Mouse (Mus musculus): ENCODE results near the gene Ddx41. TPM values are rescaled to one million over a fixed set of nuclear protein-coding genes. Genes with fewer than 3 reads are reported as not detected.
"Not testable (repeated sequence)": the region's sequence is repeated elsewhere in the genome, so short reads cannot be mapped to it uniquely, and the experiment has no call there.

Gene Ddx41
- total RNA-seq (2017): 53.7 and 58.2 TPM in 2 replicates

DNA sequence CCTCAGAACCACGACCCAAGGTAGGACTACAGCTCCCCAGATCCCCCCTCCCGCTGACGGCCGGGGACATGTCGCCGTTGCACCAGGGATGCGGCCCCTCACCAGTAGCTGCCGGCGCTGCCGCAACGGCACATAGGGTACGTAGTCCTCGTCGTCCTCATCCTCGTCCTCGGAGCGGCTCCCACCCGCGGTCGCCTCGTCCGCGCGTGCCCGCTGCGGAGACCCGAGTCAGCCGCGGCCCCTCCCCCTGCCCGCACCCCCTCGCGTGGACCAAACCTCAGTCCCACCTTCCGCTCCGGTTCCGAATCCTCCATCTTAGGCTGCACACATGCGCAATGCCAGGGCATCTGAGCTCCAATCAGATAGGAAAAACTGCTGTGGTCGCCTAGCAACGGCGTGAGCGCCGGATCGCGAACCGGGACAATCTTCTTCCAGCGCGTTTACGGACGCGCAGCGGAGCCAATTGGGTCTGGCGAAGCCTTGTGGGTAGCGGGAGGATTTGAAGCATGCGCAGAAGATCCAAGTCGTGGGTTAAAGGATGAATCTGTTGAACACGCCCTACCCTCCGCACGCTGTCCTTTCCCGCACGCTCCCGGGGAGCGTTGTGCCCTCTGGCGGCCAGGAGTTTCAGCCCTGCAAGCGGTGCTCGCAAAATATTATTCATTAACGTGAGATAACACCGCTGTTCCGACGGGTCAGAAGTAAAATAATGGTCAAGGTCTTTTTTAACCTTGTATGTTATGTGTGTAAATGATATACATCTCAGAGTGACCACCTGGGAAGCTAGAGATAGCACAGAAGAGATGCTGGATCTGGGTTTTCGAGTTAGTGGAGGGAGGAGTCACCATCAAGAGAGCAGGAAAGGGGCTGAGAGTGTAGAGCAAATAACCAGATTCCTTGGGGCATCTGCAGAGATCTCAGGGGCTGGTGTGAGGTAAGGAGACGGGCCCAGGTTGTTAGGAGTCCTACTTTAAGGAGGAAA, at the start of gene Ddx41:
TSS of gene Ddx41 (minus strand) at position 465 of the 982 bp plus-strand sequence.
- ATAC-seq (replicated peaks in 1 of 2; ENCODE audit: insufficient read depth in 1 of 2, low FRiP score in 2 of 2, low TSS enrichment in 1 of 2, low read depth in 1 of 2, poor library complexity in 2 of 2, severe bottlenecking in 2 of 2): peak; percentile 93 to 98

DNA sequence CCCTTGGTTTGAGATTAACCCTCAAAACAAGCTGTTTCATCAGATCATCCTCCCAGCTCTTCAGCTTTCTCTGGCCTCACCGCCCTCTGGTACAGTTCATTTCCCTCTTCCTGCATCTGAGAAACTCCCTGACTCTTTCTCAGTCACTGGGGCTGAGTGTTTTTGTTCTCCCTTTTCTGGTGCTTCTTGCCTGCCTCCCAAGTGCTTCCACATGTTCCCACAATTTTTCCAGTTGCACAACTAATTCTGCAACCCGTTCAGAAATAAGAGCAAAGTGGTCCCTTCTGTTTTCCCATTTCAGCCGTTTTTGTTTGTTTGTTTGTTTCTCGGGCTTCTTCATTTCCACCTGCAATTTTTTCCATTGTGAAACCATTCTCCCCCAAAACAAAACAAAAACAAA, 41.6 kb upstream of the Ddx41 start:
- ATAC-seq (replicated peaks in 1 of 2; ENCODE audit: insufficient read depth in 1 of 2, low FRiP score in 2 of 2, low TSS enrichment in 1 of 2, low read depth in 1 of 2, poor library complexity in 2 of 2, severe bottlenecking in 2 of 2): no peak

DNA sequence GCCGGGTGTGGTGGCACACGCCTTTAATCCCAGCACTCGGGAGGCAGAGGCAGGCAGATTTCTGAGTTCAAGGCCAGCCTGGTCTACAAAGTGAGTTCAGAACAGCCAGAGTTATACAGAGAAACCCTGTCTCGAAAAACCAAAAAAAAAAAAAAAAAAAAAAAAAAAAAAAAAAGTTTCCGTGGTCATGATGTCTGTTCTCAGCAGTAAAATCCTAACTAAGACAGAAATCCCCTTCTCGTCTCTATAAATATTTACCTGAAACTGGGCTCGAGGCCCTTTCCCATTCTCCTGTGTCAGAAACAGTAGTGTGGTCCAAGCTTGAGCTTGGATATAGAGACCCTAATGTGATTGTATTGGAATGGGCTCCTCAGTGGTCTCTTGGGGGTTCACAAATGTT, 40.4 kb upstream of the Ddx41 start:
- ATAC-seq (replicated peaks in 1 of 2; ENCODE audit: insufficient read depth in 1 of 2, low FRiP score in 2 of 2, low TSS enrichment in 1 of 2, low read depth in 1 of 2, poor library complexity in 2 of 2, severe bottlenecking in 2 of 2): not testable (repeated sequence)

GRCm38 (mm10) chr13:55575932-55576331, 39.5 kb upstream of the Ddx41 start:
- no peak for ATAC-seq (replicated peaks in 1 of 2; ENCODE audit: insufficient read depth in 1 of 2, low FRiP score in 2 of 2, low TSS enrichment in 1 of 2, low read depth in 1 of 2, poor library complexity in 2 of 2, severe bottlenecking in 2 of 2)

GRCm38 (mm10) chr13:55574321-55574720, 37.9 kb upstream of the Ddx41 start:
- no peak for ATAC-seq (replicated peaks in 1 of 2; ENCODE audit: insufficient read depth in 1 of 2, low FRiP score in 2 of 2, low TSS enrichment in 1 of 2, low read depth in 1 of 2, poor library complexity in 2 of 2, severe bottlenecking in 2 of 2)

DNA sequence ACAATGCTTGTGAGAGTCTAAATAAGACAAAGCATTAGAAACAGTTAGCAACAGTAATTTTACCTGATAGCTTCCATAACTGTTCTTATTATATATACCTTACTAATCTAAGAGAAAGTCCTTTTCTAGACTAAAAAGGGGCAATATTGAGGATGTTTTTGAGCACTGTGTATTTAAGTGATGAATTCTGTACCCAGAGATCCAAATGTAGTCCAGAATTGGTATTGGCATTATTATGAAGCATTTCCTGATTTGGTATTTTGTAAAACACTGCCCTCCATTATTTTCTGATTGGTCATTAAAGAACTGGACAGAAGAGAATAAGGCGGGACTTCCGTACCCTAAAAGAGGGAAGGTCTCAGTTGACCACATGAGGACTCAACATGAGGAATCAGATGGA, 37.0 kb upstream of the Ddx41 start, which contains the start of gene Tmed9:
TSS of gene Tmed9 (plus strand) at position 301 of the 400 bp plus-strand sequence.
- ATAC-seq (replicated peaks in 1 of 2; ENCODE audit: insufficient read depth in 1 of 2, low FRiP score in 2 of 2, low TSS enrichment in 1 of 2, low read depth in 1 of 2, poor library complexity in 2 of 2, severe bottlenecking in 2 of 2): no peak

DNA sequence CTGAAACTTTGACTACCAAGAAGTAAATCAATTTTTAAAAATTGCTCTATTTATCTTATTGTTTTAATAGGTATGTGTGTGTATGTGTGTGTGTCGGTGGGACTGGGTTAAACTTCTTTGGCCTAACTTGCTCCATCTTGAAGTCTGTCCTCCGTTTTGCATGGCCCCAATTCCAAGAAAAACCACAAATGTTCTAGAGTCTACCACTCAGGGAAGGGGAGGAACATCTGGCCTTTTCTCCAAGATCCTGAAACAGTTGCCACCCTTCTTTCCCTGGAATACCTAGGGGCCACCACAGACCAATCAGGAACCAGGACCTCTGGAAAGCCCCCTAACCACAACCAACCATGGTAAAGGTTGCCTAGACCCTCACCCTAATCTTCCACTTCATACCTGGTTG, 35.5 kb upstream of the Ddx41 start:
- ATAC-seq (replicated peaks in 1 of 2; ENCODE audit: insufficient read depth in 1 of 2, low FRiP score in 2 of 2, low TSS enrichment in 1 of 2, low read depth in 1 of 2, poor library complexity in 2 of 2, severe bottlenecking in 2 of 2): no peak

GRCm38 (mm10) chr13:55571027-55571751, 34.7 kb upstream of the Ddx41 start, which contains the start of gene Fam193b:
Fam193b (minus strand) TSS chr13:55571120.
- peak; percentile 92 to 97 for ATAC-seq (replicated peaks in 1 of 2; ENCODE audit: insufficient read depth in 1 of 2, low FRiP score in 2 of 2, low TSS enrichment in 1 of 2, low read depth in 1 of 2, poor library complexity in 2 of 2, severe bottlenecking in 2 of 2)

DNA sequence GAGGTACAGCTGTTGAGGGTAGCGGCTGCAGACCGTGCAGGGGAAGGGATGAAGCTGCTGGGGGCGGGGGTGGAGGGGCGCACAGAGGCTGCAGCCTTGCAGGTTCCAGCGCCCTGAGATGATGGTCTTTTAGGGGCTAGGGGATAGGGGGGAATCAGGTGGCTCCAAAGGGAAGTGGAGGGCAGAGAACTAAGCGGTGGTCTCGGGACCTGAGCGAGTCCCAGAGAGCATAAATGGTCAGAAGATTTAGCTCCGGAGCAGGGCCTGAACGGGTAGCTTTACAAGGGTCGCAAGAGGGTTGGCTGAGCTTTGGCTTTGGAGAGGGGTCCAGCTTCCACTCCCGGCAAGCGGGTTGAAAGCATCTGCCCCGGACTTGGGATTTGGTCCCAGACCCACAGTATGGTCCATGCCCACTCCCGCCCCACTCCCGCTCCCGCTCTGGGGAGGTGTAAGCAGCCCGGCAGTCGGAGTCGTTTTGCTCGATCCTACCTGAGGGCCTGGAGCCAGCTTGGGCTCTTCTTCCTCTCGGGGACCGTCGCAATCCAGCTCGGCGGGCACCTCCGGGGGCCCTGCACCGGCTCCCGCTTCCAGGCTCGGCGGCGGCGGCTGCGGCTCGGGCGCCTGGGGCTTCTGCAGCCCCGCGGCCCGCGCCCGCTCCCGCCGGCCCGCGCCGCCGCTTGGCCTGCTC, 34.0 kb upstream of the Ddx41 start:
- peak; percentile 33 to 35; a peak in 1 of 4 replicates for ATAC-seq (replicated peaks in 1 of 2; ENCODE audit: insufficient read depth in 1 of 2, low FRiP score in 2 of 2, low TSS enrichment in 1 of 2, low read depth in 1 of 2, poor library complexity in 2 of 2, severe bottlenecking in 2 of 2)

DNA sequence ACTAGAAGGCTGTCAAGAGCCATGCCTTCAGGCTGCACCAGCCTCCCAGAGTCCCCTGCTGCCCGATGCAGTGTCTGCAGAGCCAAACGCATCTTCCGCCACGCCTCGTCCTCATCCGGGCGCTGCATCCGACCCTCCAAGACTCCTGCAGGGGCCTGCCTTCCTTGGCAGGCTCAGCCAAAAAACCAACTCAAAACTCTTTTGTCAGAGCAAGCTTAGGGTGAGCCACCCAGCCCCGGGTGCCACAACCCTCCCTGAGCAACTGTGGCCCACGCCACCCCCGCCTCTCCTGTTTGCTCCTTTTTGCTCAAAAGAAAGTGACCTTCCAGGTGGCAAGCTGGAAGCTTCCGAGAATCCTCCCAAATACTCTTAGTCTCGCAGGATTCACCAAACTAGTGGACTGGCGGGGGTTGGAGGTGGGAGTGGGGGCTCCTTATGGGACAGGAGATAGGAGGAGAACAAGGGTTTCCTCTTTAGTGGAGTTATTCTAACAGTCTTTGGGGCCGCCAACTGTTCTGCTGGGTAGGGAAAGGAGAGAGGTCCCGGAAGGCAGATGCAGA, 33.3 kb upstream of the Ddx41 start:
- no peak for ATAC-seq (replicated peaks in 1 of 2; ENCODE audit: insufficient read depth in 1 of 2, low FRiP score in 2 of 2, low TSS enrichment in 1 of 2, low read depth in 1 of 2, poor library complexity in 2 of 2, severe bottlenecking in 2 of 2)

DNA sequence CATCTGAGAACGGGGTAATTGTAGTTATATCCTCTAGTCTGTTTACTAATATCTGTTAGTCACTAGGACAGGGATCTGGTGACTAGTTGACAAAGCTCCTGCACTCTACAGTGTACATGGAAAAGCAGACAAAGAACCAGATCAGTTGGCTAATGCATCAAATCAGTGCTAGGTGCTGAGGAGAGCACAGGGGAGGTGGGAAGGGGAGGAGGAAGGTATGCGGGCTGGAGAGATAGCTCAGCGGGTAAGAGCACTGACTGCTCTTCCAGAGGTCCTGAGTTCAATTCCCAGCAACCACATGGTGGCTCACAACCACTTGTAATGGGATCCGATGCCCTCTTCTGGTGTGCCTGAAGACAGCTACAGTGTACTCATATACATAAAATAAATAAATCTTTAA, 32.1 kb upstream of the Ddx41 start:
- not testable (repeated sequence) for ATAC-seq (replicated peaks in 1 of 2; ENCODE audit: insufficient read depth in 1 of 2, low FRiP score in 2 of 2, low TSS enrichment in 1 of 2, low read depth in 1 of 2, poor library complexity in 2 of 2, severe bottlenecking in 2 of 2)

DNA sequence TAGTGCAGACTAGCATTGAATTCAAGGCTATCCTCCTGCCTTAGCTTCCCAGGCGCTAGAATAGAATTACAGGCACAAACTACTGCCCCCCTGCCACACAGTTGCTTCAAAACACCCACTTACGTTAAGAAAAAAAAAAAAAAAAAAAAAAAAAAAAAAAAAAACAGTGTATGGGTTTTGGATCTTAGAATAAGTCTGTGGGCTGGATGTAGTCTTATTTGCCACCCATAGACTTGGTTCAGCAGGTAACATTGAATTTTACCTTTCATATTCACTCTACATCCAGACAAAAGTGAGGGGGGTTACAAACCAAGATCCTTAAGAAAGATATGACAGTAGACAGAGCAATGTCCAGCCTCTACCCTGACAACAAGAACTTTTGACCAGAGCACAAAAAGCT, 31.5 kb upstream of the Ddx41 start:
- ATAC-seq (replicated peaks in 1 of 2; ENCODE audit: insufficient read depth in 1 of 2, low FRiP score in 2 of 2, low TSS enrichment in 1 of 2, low read depth in 1 of 2, poor library complexity in 2 of 2, severe bottlenecking in 2 of 2): no peak

DNA sequence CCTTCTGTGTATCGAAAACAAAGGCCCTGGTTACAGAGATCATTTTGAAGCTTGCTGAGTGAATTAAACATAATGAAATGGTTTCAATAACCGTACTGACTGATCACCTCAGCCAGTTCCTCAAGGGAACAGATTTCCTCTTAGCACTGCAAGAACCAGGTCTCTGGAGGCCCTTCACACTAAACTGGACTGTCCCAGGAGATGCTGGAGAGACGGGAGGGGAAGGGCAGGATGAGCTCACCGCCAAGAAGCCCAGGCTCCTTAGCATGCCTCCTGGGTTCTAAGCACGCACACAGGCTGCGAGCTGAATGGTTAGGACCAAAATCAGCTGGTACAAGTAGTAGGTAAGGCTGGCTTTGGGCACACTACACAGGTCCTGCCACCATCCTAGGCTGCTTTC, 30.5 kb upstream of the Ddx41 start:
- no peak for ATAC-seq (replicated peaks in 1 of 2; ENCODE audit: insufficient read depth in 1 of 2, low FRiP score in 2 of 2, low TSS enrichment in 1 of 2, low read depth in 1 of 2, poor library complexity in 2 of 2, severe bottlenecking in 2 of 2)

DNA sequence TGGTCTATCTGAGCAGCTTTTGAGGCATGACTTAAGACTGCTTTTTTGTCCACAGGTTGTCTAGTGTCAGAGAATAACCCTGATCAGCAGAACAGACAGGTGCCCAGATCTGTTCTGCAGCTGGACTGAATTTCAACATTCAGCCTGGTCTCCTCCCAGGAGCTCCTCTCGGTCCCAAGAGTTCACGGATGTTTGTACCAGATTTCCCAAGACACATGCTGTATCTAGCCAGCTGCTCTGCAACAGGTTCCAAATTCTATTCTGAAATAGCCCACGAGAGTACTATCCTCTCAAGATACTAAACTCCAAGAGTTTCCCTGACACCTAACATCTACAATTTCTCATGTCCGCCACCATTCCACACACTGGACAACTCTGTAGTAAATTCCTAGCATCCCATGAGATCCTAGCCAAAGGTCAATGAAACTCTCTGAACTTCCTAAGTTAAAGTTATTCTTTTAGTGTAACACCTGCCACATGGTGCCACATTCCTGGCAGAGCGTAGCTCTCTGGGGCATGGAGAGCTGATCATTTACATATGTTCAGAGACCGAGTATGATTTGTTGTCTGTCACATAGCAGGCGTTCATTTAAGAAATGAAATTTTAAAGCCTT, 26.9 kb upstream of the Ddx41 start:
- no peak for ATAC-seq (replicated peaks in 1 of 2; ENCODE audit: insufficient read depth in 1 of 2, low FRiP score in 2 of 2, low TSS enrichment in 1 of 2, low read depth in 1 of 2, poor library complexity in 2 of 2, severe bottlenecking in 2 of 2)

GRCm38 (mm10) chr13:55557499-55557898, 21.0 kb upstream of the Ddx41 start:
- ATAC-seq (replicated peaks in 1 of 2; ENCODE audit: insufficient read depth in 1 of 2, low FRiP score in 2 of 2, low TSS enrichment in 1 of 2, low read depth in 1 of 2, poor library complexity in 2 of 2, severe bottlenecking in 2 of 2): no peak

DNA sequence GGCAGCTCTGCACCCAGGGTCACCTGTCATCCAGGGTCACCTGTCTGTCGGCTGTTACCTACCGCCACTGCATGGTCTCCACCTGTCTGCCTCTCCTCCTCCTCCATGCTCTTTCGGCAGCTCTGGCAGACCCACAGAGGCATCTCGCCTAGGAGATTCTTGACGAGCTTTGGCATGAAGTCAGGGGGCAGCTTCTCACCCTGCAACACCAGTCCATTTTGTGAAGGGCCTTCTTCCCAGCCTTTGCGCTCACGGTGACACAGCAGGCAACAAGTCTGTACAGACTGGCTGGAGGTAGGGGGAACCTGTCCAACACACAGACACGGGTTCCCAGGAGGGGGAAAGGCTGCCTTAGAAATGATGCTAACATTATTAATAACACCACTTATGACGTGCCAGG, 19.5 kb upstream of the Ddx41 start:
- no peak for ATAC-seq (replicated peaks in 1 of 2; ENCODE audit: insufficient read depth in 1 of 2, low FRiP score in 2 of 2, low TSS enrichment in 1 of 2, low read depth in 1 of 2, poor library complexity in 2 of 2, severe bottlenecking in 2 of 2)

GRCm38 (mm10) chr13:55549061-55549460, 12.6 kb upstream of the Ddx41 start:
- ATAC-seq (replicated peaks in 1 of 2; ENCODE audit: insufficient read depth in 1 of 2, low FRiP score in 2 of 2, low TSS enrichment in 1 of 2, low read depth in 1 of 2, poor library complexity in 2 of 2, severe bottlenecking in 2 of 2): no peak

Data from hematopoietic stem cell, adult 5-6 weeks (primary cell).